Mouse (Mus musculus) ES-E14 (cell line): ENCODE results near the gene Ctps. TPM values are rescaled to one million over a fixed set of nuclear protein-coding genes. Genes with fewer than 3 reads are reported as not detected.
A peak's percentile ranks its signal among the peaks of the same experiment; 100 is the strongest.

Experiments
- DNase-seq: peaks from one replicate; pipeline ENCODE4 v3.0.0-alpha.2; 2013; ENCODE audit warnings: low read depth, low spot score
- H3K27ac ChIP-seq: 2 replicates; pipeline ENCODE4 v1.5.1; 2012; ENCODE audit warnings: low read depth, mild to moderate bottlenecking, low read length, moderate library complexity, mixed read lengths; ENCODE audit not compliant: poor library complexity, insufficient read depth, severe bottlenecking
- H3K36me3 ChIP-seq: 2 replicates; pipeline ENCODE4 v1.6.1; 2012; ENCODE audit warnings: mild to moderate bottlenecking, low read length, moderate library complexity, mixed read lengths; ENCODE audit not compliant: control insufficient read depth, poor library complexity, insufficient read depth, severe bottlenecking
- H3K4me1 ChIP-seq, 2 experiments: fragments of 150-350 bp in 1 of 2; sonication (generic) in 1 of 2; 2 replicates each; pipeline ENCODE4 v1.6.1; 2012; ENCODE audit warnings: low read length in 2 of 2, mild to moderate bottlenecking in 1 of 2, mixed read lengths in 1 of 2; ENCODE audit not compliant: control insufficient read depth in 2 of 2, insufficient read depth in 2 of 2, poor library complexity in 1 of 2
- H3K4me3 ChIP-seq, 2 experiments: fragments of 150-350 bp in 1 of 2; sonication (generic) in 1 of 2; 2 replicates each; pipeline ENCODE4 v1.5.1; 2012; ENCODE audit warnings: low read length in 2 of 2, low read depth in 1 of 2, mild to moderate bottlenecking in 1 of 2, mixed read lengths in 1 of 2; ENCODE audit not compliant: insufficient read depth in 1 of 2, poor library complexity in 1 of 2, severe bottlenecking in 1 of 2
- H3K9ac ChIP-seq: 2 replicates; pipeline ENCODE4 v1.6.1; 2012; ENCODE audit warnings: low read depth, mild to moderate bottlenecking, low read length, mixed read lengths; ENCODE audit not compliant: poor library complexity, insufficient read depth, severe bottlenecking
- H3K9me3 ChIP-seq: fragments of 150-350 bp; sonication (generic); 2 replicates; pipeline ENCODE4 v1.6.1; 2012; ENCODE audit warnings: low read depth, mild to moderate bottlenecking, low read length; ENCODE audit not compliant: control insufficient read depth, insufficient read depth
- CHD2 ChIP-seq: IDR thresholded peaks from 2 replicates; pipeline ENCODE4 v1.6.1; 2014; ENCODE audit warnings: mild to moderate bottlenecking, low read depth, low read length, inconsistent platforms
- HCFC1 ChIP-seq: IDR thresholded peaks from 2 replicates; pipeline ENCODE4 v1.6.1; 2012; ENCODE audit warnings: low read length, inconsistent platforms, borderline replicate concordance; ENCODE audit not compliant: insufficient read depth
- MAFK ChIP-seq: IDR thresholded peaks from 2 replicates; pipeline ENCODE4 v1.6.1; 2014; ENCODE audit warnings: mild to moderate bottlenecking, low read depth, low read length, inconsistent platforms; ENCODE audit not compliant: insufficient read depth
- ZC3H11A ChIP-seq: IDR thresholded peaks from 2 replicates; pipeline ENCODE4 v1.6.1; 2012; ENCODE audit warnings: low read depth, mild to moderate bottlenecking, inconsistent platforms, low read length, borderline replicate concordance
- ZNF384 ChIP-seq: IDR thresholded peaks from 2 replicates; pipeline ENCODE4 v1.6.1; 2012; ENCODE audit warnings: low read depth, low read length, inconsistent platforms
- in situ Hi-C, 2 experiments: fragments of 600-800 bp; cut with MboI; formaldehyde crosslinking; loops; one replicate each; pipeline ENCODE4 v1.15.1; 2025; ENCODE audit warnings: low sequenced_read_pairs in 2 of 2, inconsistent platforms in 1 of 2; ENCODE audit not compliant: unreplicated experiment in 2 of 2
- total RNA-seq: library from RNA; depleted of rRNA; stranded (reverse); fragments of 300-350 nt; gene quantifications from 2 replicates; pipeline ENCODE4 v1.2.3, GENCODE M21; 2012

Gene Ctps
- total RNA-seq, 1 experiment = 85.6 TPM

DNA sequence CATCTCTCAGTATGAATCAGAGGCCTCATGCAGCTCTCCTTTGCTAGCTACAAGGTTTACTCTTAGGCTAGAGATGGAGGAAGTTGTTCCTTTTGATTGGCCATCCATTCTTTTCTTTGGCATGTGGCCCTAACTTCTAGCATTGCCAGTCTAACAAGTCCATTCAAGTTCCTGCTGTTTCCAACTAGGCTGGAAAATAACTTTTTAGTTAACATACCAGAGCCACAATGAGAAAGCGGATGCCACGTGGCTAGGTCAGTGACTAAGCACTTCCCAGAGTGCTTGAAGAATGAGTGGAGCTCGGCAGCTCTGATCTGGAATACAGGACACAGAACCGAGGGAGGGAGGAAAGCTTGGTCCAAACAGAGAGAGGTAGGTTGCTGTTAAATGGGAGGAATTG is 52.7 kb downstream of the Ctps start:
- H3K36me3 ChIP-seq = no peaks in the 10 kb centered on the region

DNA sequence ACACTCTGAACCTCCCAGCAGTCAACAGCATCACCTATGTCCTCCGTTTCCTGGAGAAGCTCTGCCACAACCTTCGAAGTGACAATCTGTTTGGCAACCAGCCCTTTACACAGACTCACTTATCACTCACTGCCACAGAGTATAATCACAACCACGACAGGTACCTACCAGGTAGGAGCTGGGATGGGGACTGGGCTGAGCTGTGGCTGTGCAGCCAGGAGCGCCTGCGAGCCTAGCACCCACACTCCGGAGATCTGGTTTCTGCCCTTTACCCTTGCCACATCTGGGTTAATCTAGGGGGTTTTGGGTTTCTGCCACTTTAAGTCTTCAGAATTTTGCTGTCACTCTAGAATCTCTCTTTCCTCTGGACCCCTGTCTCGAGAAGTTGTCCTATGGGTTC is 53.2 kb downstream of the Ctps start:
- Histone ChIP-seq H3K9me3 (no peaks in the 10 kb centered on the region), H3K4me3 (no peak overlapping the region), H3K36me3 (no peaks in the 10 kb centered on the region), H3K4me1 (no peaks in the 10 kb centered on the region), H3K9ac (no peak overlapping the region), H3K27ac (no peak overlapping the region)
- no peak for TF ChIP-seq MAFK
- no peak for TF ChIP-seq HCFC1
- no peak for TF ChIP-seq ZNF384
- no peak for TF ChIP-seq ZC3H11A
- TF ChIP-seq CHD2 = no peak
- no peak for DNase-seq
- in situ Hi-C loops = no loop called here

More for the DNA sequence above, 52.7 kb downstream of the Ctps start:
- no peak overlapping the region; the same call in 1 of the 2 replicates for H3K27ac ChIP-seq
- no peaks in the 10 kb centered on the region for H3K4me1 ChIP-seq
- no peak overlapping the region for H3K9ac ChIP-seq
- no peak for DNase-seq
- no peak overlapping the region for H3K4me3 ChIP-seq
- in situ Hi-C loops = no loop called here
- TF ChIP-seq ZC3H11A = no peak
- TF ChIP-seq MAFK = 0 out of 2 replicates have a peak, but pooled peaks have one; percentile 27
- no peak for TF ChIP-seq CHD2
- H3K9me3 ChIP-seq = no peaks in the 10 kb centered on the region

DNA sequence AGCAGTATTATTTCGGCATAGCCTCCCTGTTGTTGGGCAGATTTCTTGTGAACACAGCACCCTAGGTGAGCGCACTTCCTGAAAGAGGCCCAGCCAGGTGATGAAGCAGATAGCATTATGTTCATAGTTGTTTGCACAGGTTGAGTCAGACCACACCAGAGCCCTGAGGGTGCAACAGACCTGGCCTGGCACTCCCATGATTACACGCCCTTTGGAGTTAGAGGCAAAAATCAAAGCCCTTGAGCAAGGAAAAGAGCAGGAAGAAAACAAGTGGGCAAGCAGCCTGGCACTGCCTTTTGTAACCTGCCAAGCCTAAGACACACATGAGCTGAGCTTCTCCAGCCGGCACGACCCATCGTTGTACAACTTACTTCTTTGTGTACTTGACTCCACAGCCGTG is 53.6 kb downstream of the Ctps start:
- Histone ChIP-seq H3K27ac (no peak overlapping the region), H3K36me3 (no peaks in the 10 kb centered on the region)

DNA sequence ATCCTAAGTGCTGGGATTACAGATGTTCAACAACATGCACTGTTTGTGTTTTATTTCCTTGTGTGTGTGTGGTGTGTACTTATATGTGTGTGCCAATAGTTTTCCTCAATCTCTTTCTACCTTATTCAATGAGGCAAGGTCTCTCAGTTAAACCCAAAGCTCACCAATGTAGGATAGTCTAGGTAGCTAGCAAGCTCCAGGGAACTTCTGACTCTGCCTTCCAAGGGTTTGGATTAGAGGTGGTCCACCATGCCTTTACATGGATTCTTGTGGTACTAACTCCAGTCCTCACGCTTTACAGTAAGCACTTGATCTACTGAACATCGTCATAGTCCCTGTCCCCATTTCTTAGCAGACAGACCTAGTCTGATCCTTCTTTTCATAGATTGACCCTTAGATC is 55.7 kb downstream of the Ctps start:
- Histone ChIP-seq H3K27ac (no peak overlapping the region), H3K4me1 (no peaks in the 10 kb centered on the region), H3K4me3 (no peak overlapping the region), H3K36me3 (no peaks in the 10 kb centered on the region), H3K9ac (no peak overlapping the region), H3K9me3 (no peaks in the 10 kb centered on the region)
- in situ Hi-C loops = no loop called here
- TF ChIP-seq ZC3H11A (no peak), MAFK (no peak), HCFC1 (no peak), CHD2 (no peak), ZNF384 (no peak)
- DNase-seq = no peak

More for the DNA sequence above, 53.6 kb downstream of the Ctps start:
- in situ Hi-C loops = no loop called here
- H3K9me3 ChIP-seq = no peaks in the 10 kb centered on the region
- no peaks in the 10 kb centered on the region for H3K4me1 ChIP-seq
- DNase-seq = no peak
- no peak overlapping the region for H3K9ac ChIP-seq
- no peak for TF ChIP-seq MAFK
- TF ChIP-seq CHD2 = no peak
- no peak for TF ChIP-seq ZNF384
- no peak overlapping the region for H3K4me3 ChIP-seq

DNA sequence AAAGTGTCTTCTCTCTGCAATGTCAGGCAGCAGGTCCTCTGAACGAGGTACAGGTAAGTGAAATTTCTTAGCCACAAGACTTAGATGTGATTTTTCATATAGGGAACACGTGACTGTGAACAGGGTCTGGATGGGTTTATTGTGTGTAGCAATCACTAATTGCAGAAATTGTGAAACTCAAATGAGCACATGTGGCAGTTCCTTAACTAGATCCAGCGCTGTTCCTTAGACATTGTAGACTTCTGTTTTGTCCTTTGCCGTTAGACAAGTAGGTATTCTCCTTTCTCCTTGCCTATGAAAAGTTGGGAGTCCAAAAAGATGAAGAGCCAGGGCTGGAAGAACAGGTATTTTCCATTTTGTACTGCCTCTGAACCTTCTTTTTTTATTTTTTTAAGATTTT is 58.9 kb downstream of the Ctps start:
- TF ChIP-seq ZC3H11A = no peak
- TF ChIP-seq ZNF384 = no peak
- TF ChIP-seq MAFK = no peak
- TF ChIP-seq HCFC1 = no peak
- TF ChIP-seq CHD2 = no peak
- Histone ChIP-seq H3K4me1 (no peaks in the 10 kb centered on the region), H3K9me3 (no peaks in the 10 kb centered on the region), H3K4me3 (no peak overlapping the region), H3K27ac (no peak overlapping the region), H3K36me3 (no peaks in the 10 kb centered on the region), H3K9ac (no peak overlapping the region)
- in situ Hi-C loops = no loop called here
- no peak for DNase-seq
